Mouse (Mus musculus): Measurements from ENCODE around the gene Per2. TPM values are rescaled to one million over a fixed set of nuclear protein-coding genes. Genes with fewer than 3 reads are reported as not detected.

Gene Per2
- polyA plus RNA-seq, 1 experiment from 2014 or later: 2.7 TPM

- Histone ChIP-seq H3K36me3 (ENCODE audit: control insufficient read depth, insufficient read depth, low read length) (peaks cover 15% of the 10 kb centered on the region), H3K9ac (ENCODE audit: low read length) (no peak overlapping the region), H3K4me3 (ENCODE audit: low read depth, low read length) (no peak overlapping the region), H3K9me3 (ENCODE audit: control insufficient read depth, low read length) (no peaks in the 10 kb centered on the region), H3K27me3 (ENCODE audit: control insufficient read depth, insufficient read depth, low read length) (peaks cover 9% of the 10 kb centered on the region), H3K4me1 (replicated peaks; ENCODE audit: control insufficient read depth, insufficient read depth, low read length) (peaks cover 3% of the 10 kb centered on the region; the same call in 1 of the 2 replicates), H3K27ac (ENCODE audit: low read depth, low read length) (no peak overlapping the region), H3K4me2 (ENCODE audit: low read depth, low read length, severe bottlenecking) (no peak overlapping the region)
- 90% methylated on average over 23 of the region's 23 CpGs for WGBS
- DNase-seq (ENCODE audit: low spot score) (no peak), ATAC-seq (replicated peaks; ENCODE audit: low FRiP score) (no peak)
These were observed 89.1 kb downstream of the Per2 start for GRCm38 (mm10) chr1:91370055-91370454.

GRCm38 (mm10) chr1:91369408-91369807, 89.7 kb downstream of the Per2 start:
- WGBS: 69% methylated on average over 4 of the region's 4 CpGs
- Histone ChIP-seq H3K36me3 (ENCODE audit: control insufficient read depth, insufficient read depth, low read length) (peaks cover 14% of the 10 kb centered on the region; the same call in 1 of the 2 replicates), H3K27ac (ENCODE audit: low read depth, low read length) (no peak overlapping the region), H3K9me3 (ENCODE audit: control insufficient read depth, low read length) (no peaks in the 10 kb centered on the region), H3K9ac (ENCODE audit: low read length) (no peak overlapping the region), H3K4me2 (ENCODE audit: low read depth, low read length, severe bottlenecking) (no peak overlapping the region), H3K27me3 (ENCODE audit: control insufficient read depth, insufficient read depth, low read length) (peaks cover 9% of the 10 kb centered on the region), H3K4me3 (ENCODE audit: low read depth, low read length) (no peak overlapping the region), H3K4me1 (replicated peaks; ENCODE audit: control insufficient read depth, insufficient read depth, low read length) (peaks cover 3% of the 10 kb centered on the region; the same call in 1 of the 2 replicates)
- no peak for DNase-seq (ENCODE audit: low spot score)
- ATAC-seq (replicated peaks; ENCODE audit: low FRiP score): no peak

GRCm38 (mm10) chr1:91367295-91367694, 91.8 kb downstream of the Per2 start:
- no peak for DNase-seq (ENCODE audit: low spot score)
- peaks cover under 1% of the 10 kb centered on the region; the same call in 1 of the 2 replicates for H3K36me3 ChIP-seq (ENCODE audit: control insufficient read depth, insufficient read depth, low read length)
- no peak overlapping the region for H3K4me3 ChIP-seq (ENCODE audit: low read depth, low read length)
- no peak overlapping the region for H3K9ac ChIP-seq (ENCODE audit: low read length)
- H3K4me2 ChIP-seq (ENCODE audit: low read depth, low read length, severe bottlenecking): no peak overlapping the region
- peaks cover 9% of the 10 kb centered on the region for H3K27me3 ChIP-seq (ENCODE audit: control insufficient read depth, insufficient read depth, low read length)
- no peak overlapping the region for H3K27ac ChIP-seq (ENCODE audit: low read depth, low read length)
- H3K4me1 ChIP-seq (replicated peaks; ENCODE audit: control insufficient read depth, insufficient read depth, low read length): peaks cover 3% of the 10 kb centered on the region; the same call in 1 of the 2 replicates
- WGBS: 94% methylated on average over 3 of the region's 3 CpGs
- no peaks in the 10 kb centered on the region; the same call in 1 of the 2 replicates for H3K9me3 ChIP-seq (ENCODE audit: control insufficient read depth, low read length)
- no peak for ATAC-seq (replicated peaks; ENCODE audit: low FRiP score)

DNA sequence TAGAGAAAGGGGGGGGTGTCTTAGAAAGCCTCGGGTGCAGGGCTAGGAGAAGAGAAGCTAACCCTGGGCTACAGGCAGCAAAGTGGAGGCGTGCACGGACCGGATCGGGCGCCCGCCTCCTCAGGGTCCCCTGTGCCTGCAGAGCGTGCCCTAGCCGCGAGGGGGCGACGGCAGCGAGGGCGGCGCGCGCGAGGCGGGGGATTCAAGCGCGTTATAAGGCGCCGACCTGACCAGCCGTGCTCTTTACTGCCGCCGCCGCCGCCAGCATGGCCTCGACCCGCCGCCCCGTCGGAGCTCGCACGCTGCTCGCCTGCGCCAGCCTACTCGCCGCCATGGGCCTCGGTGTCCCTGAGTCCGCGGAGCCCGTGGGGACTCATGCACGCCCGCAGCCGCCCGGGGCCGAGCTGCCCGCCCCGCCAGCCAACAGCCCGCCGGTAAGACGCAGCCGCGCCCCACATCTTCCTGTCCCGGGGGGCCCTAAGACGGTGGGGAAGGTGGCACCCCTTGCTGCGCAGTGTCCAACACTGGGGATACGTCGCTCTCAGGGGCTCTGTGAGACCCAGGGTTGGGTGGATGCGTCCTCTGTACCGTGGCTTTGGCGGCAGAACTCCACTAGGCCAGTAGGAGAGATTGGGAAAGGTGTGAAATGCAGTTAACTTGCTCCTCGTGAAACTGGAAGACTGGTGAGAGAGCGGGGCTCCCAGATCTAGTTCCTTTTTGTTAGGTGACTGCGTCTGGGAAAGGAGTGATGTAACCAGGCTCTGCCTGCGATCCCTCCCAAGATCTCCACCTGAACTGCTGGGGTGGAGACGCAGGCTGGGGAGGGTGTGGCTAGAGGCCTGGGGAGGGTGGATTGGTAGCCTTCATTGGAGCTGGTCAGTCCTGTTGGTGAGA, 92.7 kb downstream of the Per2 start, which contains the start of gene Erfe:
Erfe (plus strand) TSS at position 216 of the 894 bp plus-strand sequence.
- no peaks in the 10 kb centered on the region; the same call in 1 of the 2 replicates for H3K9me3 ChIP-seq (ENCODE audit: control insufficient read depth, low read length)
- ATAC-seq (replicated peaks; ENCODE audit: low FRiP score) (peak; percentile 60), DNase-seq (ENCODE audit: low spot score) (peak; percentile 88)
- peaks cover 9% of the 10 kb centered on the region for H3K27me3 ChIP-seq (ENCODE audit: control insufficient read depth, insufficient read depth, low read length)
- H3K36me3 ChIP-seq (ENCODE audit: control insufficient read depth, insufficient read depth, low read length): no peaks in the 10 kb centered on the region; the same call in 1 of the 2 replicates
- H3K4me1 ChIP-seq (replicated peaks; ENCODE audit: control insufficient read depth, insufficient read depth, low read length): peaks cover 3% of the 10 kb centered on the region; the same call in 1 of the 2 replicates
- peak within 1 kb of the TSS; percentile 76 for H3K4me2 ChIP-seq (ENCODE audit: low read depth, low read length, severe bottlenecking)
- H3K9ac ChIP-seq (ENCODE audit: low read length): peak within 1 kb of the TSS; percentile 61
- H3K27ac ChIP-seq (ENCODE audit: low read depth, low read length): no peak within 1 kb of the TSS
- WGBS: under 1% methylated on average over 58 of the region's 68 CpGs
- H3K4me3 ChIP-seq (ENCODE audit: low read depth, low read length): peak within 1 kb of the TSS; percentile 42

Other genes with a start within 250 kb of the Per2 start
- gene Ube2f, start 209.0 kb downstream of the Per2 start, polyA plus RNA-seq (2014; fragmentation: Nextera tagmentation; extraction: Ambion mirVana): 78.9 and 84.7 TPM in 2 replicates
- gene Scly, start 161.0 kb downstream of the Per2 start, polyA plus RNA-seq (2014; fragmentation: Nextera tagmentation; extraction: Ambion mirVana): 14.2 and 17.0 TPM in 2 replicates
- 0.04 and 0.08 TPM in 2 replicates for gene Espnl, start 137.2 kb downstream of the Per2 start, polyA plus RNA-seq (2014; fragmentation: Nextera tagmentation; extraction: Ambion mirVana)
- not detected in 2 replicates for gene Klhl30, start 108.3 kb downstream of the Per2 start, polyA plus RNA-seq (2014; fragmentation: Nextera tagmentation; extraction: Ambion mirVana)
- gene Erfe, start 92.9 kb downstream of the Per2 start, polyA plus RNA-seq (2014; fragmentation: Nextera tagmentation; extraction: Ambion mirVana): 0.91 and 2.0 TPM in 2 replicates
- 161 and 166 TPM in 2 replicates for gene Ilkap, start 60.5 kb downstream of the Per2 start, polyA plus RNA-seq (2014; fragmentation: Nextera tagmentation; extraction: Ambion mirVana)
- 258 and 260 TPM in 2 replicates for gene Hes6, start 45.3 kb downstream of the Per2 start, polyA plus RNA-seq (2014; fragmentation: Nextera tagmentation; extraction: Ambion mirVana)
- gene Traf3ip1, start 35.3 kb upstream of the Per2 start, polyA plus RNA-seq (2014; fragmentation: Nextera tagmentation; extraction: Ambion mirVana): 9.1 and 10.3 TPM in 2 replicates
- 11.9 and 12.7 TPM in 2 replicates for gene Asb1, start 81.2 kb upstream of the Per2 start, polyA plus RNA-seq (2014; fragmentation: Nextera tagmentation; extraction: Ambion mirVana)